Mouse (Mus musculus) neutrophil, adult 65 days (primary cell): ENCODE results near the gene Slc22a26. TPM values are rescaled to one million over a fixed set of nuclear protein-coding genes. Genes with fewer than 3 reads are reported as not detected.

Source experiments
- total RNA-seq: library from RNA; stranded (reverse); gene quantifications from 2 replicates; pipeline ENCODE4 v1.2.4, GENCODE M21; 2023

Slc22a26 gene
- total RNA-seq, result not detected in 2 replicates

GRCm38 (mm10) chr19:7802571-7802970 lies at the start of gene Slc22a26:
TSS of gene Slc22a26 (minus strand) at chr19:7802667.

Other genes with a start within 250 kb of the Slc22a26 start
- 2.1 and 2.6 TPM in 2 replicates for gene Pla2g16, start 245.2 kb downstream of the Slc22a26 start, total RNA-seq
- gene Lgals12, start 195.5 kb downstream of the Slc22a26 start, total RNA-seq, result not detected in 2 replicates
- gene Hrasls5, start 190.1 kb downstream of the Slc22a26 start, total RNA-seq, result not detected in 2 replicates
- not detected in 2 replicates for gene Slc22a19, start 91.4 kb downstream of the Slc22a26 start, total RNA-seq
- gene Slc22a27, start 163.4 kb upstream of the Slc22a26 start, total RNA-seq, result not detected in 2 replicates